Mouse (Mus musculus): ENCODE results near the gene Wnt3.

Wnt3 gene

DNA sequence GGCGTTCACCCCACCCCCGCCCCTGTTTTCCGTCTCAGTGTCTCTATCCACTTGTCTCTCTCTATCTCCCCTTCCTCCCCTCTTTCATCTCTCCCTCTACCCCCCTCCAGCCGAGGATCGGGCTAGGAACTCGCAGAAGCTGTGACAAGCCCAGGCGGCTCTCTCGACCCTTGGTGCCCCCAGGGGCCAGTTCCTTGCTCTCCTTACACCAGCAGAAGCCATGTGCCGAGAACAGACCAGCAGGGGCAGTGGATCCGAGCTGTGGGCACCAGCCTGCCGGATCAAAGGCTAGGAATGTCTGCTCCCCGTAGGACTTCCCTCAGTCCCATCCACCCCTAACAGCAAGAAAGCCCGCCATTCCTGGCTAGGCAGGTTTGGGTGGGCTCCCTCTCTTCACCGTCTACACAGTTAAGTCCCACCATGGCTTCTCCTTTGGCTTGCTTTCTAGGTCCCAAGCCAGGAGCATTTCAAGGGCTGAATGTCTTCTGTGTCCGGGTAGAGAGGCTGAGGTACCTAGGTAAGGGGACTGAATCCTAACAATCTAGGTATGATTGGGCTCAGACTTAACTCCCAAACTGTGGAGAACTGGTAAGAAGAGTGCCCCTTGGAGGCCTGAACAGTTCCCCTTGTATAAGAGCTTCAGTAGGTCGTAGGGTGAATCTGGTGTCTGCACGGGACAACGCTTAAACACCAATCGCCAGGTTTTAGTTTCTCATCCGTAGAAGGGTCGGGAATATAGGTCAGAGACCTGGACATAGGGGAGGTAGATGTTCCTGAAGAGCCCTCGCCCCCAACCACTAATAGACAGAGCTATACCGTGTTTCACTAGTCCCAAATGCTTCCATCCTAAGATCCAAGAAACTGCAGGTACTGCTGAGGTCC is 1.2 kb upstream of the Wnt3 start:
- no peak for DNase-seq (ENCODE audit: low read depth)

DNA sequence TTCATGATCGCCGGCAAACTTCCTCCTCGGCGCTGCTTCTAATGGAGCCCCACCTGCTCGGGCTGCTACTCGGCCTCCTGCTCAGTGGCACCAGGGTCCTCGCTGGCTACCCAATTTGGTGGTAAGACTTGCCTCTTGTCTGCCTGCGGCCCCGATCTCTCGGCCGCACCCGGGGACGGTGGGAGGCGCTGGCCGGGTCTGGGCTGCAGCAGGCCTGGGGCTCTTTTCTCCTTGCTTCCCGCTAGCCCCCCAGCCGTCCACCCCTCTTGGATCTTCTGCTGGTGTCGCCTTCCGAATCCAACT is 229 bp downstream of the Wnt3 start:
- no peak for DNase-seq (ENCODE audit: low read depth)

DNA sequence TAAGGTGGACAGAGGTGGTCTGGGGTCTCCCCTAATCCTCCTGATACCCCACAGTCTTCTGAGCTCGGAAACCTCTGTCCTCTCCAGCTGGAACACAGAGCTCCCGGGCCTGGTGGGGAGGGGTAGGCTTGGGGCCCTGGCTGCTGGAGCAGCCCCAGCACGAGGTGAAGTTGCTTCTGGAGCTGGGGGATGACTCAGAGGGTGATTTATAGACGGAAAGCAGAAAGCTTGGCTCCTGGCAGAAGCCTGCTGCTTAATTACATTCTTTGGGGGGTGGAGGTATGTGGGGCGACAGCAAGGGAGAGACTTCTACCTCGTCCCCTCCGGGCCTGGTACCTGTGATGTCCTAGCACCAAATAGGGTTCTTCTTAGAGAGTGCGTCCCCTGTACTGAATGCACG is 6.2 kb downstream of the Wnt3 start:
- no peak for DNase-seq (ENCODE audit: low read depth)

DNA sequence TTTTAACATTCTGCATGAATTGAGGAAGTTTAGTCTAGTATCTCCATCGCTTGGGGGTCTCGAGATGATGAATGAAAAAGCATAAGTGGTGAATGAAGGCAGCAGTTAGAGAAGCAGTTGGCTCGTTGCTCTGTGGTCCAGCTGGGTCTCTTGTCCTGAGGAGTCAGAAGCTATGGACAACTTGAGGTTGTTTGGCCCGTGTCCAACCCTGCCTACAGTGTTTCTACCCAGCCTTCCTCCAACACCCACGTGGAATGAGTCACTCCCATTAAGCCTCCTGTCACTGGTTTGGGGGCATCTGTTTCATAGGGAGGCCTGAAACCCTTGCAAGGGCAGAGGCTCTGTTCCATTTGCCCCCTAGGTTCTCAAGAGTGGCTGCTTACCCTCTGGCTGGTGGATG is 16.0 kb downstream of the Wnt3 start:
- DNase-seq (ENCODE audit: low read depth): no peak

DNA sequence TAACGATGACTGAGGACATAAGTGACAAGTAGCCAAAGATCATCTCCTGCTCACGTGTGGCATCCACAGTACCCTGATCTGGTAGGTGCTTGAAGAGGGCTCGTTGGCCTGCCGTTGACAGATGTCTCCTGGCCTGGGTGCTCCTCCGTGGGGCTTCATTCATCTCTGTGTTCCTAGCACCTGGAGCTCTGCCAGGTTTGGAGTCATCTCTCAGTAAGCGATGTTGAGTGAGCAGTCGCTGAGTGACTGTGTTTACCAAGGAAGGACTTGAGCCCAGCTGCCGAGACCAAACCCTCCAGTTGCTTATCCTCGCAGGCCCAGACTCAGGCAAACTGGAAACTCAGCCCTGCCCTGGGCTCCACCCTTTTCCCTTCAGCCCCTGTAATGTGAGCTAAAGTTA is 27.2 kb downstream of the Wnt3 start:
- DNase-seq (ENCODE audit: low read depth): no peak

DNA sequence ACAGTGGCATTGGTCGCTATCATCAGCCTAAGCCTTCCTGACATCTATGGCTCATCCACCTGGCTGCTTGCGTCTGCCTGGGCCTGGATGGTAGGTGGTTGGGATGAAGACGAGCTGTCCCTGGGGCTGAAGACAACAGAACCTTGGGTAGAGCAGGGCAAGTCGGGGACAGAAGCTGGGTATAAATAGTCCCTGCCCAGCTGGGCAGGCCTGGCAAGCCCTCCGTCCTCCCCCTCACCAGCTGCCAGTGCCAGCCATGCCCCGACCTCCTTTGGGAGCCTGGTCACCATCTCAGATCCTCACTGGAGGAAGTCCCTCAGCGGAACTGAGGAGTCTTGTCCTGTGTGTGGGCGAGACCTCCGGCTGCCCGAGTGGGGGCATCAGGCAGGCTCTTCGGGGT is 30.2 kb downstream of the Wnt3 start:
- no peak for DNase-seq (ENCODE audit: low read depth)

DNA sequence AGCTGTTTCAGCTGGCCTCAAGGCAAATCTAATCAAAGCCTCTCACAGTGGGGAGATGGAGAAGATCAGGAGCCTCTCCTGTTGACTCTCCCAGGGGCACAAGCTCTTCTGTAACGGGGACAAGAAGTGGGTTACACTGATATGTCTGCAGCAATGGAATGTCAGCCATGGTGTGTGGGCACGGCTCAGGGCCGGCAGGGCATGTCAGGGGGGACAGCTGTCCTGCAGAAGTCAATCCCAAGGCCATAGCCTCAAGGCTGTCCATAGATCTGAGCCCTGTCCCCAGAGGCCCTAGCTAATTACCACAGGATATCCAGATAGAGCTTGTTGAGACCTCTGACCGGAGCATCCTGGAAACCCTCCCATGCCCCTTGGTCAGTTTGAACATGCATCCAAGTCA is 30.9 kb downstream of the Wnt3 start:
- DNase-seq (ENCODE audit: low read depth): no peak

DNA sequence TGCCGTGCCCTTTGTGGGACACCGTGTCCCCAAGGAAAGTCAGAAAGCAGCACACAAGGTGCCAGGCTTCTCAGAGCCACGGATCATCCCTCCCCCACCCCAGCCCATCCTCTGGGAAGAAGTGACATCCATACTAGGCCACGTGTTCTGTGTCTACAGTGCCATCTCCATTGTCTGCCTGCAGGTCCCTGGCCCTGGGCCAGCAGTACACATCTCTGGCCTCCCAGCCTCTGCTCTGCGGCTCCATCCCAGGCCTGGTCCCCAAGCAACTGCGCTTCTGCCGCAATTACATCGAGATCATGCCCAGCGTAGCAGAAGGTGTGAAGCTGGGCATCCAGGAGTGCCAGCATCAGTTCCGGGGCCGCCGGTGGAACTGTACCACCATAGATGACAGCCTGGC is 34.0 kb downstream of the Wnt3 start:
- DNase-seq (ENCODE audit: low read depth): no peak

DNA sequence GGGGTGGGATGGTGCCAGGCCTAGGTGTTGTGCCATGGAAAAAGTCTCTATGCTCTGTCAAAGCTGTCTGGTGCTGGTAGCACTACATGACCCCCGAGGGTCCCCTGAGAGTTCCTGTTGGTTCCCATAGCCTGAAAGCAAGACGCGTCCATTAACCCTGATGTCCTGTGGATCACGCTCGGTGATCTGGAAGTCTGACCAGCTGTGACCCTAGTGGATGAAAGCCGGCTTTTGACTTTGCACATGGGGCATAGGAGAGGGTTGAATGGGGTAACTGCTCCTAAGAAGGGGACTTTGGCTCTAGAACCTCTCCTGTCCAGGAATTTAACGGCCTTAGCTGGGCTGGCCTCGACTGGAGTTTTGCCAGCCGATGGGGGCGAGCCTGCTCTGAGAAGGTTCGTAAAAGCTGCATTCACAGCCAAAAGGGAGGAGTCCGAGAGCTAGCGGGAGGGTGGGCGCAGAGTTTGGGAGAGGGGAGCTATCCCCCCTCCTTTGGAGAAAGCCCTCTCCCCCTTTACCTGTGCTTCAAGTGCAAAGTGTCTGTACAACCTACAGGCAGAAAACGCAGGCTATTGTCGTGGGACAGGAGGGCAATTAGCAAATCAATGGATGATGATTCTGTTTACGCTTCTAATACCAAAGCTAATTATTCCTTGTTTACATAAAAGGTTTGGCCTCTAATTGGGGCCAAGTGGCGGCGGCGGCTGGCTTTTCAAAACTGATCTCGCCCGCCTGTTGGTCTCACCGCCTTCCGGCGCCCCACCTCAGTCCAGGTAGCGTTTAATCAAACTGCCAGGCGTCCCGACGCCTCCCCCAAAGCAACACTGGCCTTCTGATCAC is 35.0 kb downstream of the Wnt3 start:
- no peak for DNase-seq (ENCODE audit: low read depth)

DNA sequence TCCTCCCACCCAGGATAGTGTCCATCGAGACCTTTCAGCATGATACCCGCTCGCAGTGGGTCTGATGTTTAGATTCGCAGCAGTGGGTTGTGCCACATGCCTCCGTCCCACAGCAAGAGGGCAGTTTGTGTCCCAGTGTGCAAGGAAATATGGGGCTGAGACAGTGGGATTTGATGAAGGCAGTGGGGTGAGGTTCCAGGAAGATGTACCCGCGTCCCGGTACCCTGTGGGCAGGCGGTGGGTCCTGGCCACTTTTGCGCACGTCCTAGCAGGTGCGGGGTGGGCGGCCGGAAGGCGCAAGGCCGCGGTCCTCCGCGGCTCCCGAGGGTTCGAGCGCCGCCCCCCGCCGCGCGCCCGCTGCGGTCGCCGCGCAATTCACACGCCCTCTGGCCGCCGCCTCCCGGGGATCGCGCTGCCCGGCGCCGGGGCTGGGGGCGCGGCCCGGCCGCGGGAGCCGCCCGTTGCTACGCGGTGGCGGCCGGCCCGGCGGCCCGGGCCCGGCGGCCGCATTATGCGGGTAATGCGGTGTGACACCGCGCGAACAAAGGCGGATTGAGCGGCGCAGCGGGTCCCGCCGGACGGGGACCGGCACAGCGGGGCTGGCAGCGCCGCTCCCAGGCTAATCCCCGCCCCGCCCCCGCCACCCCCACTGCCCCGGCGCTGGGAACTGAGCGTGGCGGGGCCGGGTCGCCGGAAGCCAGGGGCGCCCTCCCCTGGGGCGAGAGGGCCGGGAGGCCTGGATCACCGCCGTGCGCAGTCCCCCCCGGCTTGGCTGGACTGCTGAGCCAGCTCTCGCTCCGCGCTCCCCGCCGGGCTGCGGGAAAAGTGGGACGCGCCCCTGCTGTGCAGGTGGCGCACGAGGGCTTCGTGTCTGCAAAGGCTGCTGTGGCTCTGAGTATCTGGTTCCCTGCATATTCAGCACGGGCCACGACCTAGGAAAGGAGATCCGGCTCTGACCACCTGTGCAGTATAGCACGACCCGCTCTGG is 36.0 kb downstream of the Wnt3 start:
- DNase-seq (ENCODE audit: low read depth): no peak

DNA sequence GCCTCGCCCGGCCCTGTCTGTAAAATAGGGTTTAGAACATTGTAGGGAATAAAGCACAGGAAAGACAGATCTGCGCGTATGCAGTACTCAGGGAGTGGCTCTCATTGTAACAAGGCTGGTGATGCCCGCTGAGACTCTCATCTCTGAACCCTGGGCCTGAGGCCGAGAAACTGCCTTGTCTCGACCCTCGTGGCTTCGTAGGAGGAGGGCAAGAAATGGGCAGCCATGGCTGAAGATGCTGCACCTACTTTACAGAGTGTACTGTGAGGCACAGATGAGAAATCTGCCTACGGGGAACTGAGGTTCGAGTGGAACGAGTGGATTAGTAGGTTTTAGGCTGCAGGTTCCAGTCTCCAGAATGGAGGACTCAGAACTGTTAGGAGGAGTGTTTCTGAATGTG is 36.7 kb downstream of the Wnt3 start:
- no peak for DNase-seq (ENCODE audit: low read depth)

DNA sequence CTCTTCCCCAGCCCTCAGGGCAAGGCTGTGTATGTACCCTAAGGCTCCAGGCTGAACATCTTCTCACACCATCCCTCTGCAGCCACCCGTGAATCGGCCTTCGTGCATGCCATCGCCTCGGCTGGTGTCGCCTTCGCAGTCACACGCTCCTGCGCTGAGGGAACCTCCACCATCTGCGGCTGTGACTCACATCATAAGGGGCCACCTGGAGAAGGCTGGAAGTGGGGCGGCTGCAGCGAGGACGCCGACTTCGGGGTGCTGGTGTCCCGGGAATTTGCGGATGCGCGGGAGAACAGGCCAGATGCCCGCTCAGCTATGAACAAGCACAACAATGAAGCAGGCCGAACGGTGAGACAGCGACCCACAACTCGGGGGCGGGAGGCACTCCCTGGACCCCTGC is 37.3 kb downstream of the Wnt3 start:
- DNase-seq (ENCODE audit: low read depth): no peak

DNA sequence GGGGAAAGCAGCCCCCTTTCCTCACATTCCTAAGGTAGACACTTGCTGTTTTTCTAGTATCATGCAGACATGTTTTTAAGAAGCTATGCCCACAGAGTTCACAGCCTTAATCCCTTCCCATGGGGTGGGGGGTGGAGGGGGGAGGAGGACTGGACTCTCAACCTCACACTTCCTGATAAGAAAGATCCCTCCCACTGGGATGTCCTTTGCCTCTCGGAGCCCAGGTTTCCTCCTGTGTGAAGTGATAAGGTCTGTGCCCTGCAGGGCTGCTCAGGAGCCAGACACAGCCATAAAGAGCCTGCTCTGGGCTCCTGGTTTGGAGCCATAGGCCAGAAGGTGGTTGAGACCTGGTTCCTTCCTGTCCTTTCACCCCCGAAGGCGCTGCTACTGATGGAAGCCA is 40.9 kb downstream of the Wnt3 start:
- DNase-seq (ENCODE audit: low read depth): no peak

DNA sequence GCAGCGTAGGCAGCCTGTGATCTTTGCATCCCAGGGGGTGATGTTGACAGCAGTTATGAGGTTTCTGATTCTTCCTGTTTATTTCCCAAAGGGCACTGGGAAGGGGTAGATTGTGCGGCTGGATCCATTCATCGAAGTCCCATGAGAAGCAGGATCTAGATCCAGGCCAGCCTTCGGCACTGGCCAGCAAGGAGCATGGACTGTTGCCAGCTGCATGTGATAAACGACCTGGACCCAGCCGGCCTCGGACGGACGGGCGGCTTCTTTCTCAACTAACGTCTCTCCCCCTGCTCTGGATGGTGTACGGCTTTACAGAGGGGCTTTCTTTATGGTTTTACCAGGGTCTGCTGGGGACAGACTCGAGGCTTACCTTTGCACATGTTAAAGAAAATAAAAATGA is 42.0 kb downstream of the Wnt3 start:
- no peak for DNase-seq (ENCODE audit: low read depth)

DNA sequence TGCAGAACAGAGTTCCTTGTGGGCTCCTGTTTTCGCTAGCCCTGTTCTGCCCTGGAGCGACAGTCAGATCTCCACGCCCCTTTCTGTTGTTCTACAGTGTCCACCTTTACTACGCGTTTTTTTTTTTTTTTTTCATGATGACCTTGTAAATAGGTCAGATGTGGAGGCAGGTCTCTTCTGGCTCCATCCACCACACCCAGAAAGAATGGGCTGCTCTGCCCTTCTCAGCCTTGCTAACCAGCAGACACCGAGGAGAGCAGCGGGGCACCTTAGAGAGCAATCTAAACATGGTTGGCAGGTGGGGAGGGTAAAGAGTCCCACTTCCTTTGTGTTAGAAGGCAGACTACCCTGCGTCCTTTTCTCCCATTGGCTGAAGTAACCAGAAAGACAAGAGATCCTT is 42.8 kb downstream of the Wnt3 start:
- no peak for DNase-seq (ENCODE audit: low read depth)

DNA sequence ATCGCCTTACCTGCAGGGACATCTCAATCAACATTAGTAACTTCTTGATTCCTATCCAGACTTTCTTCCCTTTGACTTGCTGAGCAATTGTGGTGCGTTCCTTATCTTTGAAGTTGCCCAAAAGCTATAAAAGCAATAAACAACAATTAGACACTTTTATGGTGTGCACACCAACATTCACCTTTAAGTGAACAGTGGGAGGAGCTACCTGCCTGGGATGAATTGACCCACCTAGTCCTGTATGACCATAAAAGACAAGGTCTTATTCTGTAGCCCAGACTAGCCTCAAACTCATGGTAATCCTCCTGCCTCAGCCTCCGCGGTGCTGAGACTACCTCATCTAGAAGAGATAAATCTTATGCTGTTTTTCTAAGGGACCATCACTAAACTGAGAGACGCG is 53.3 kb downstream of the Wnt3 start:
- DNase-seq (ENCODE audit: low read depth): no peak

DNA sequence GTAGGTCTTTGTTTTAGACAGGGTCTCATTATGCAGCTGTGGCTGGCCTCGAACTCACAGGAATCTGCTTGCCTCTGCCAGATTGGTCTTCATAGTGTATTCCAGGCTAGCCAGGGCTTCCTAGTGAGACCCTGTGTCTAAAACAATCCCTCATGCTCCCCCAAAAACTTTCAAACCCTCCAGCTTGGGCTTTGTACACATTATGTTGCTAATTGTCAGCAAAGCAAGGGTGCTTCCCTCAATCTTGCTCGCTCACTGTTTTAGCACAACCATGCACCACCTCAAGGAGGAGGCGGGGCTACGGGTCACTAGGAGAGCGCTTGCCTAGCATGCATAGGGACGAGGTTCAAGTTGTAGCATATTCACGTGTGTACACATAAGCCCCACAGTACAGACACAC is 54.9 kb downstream of the Wnt3 start:
- DNase-seq (ENCODE audit: low read depth): no peak

DNA sequence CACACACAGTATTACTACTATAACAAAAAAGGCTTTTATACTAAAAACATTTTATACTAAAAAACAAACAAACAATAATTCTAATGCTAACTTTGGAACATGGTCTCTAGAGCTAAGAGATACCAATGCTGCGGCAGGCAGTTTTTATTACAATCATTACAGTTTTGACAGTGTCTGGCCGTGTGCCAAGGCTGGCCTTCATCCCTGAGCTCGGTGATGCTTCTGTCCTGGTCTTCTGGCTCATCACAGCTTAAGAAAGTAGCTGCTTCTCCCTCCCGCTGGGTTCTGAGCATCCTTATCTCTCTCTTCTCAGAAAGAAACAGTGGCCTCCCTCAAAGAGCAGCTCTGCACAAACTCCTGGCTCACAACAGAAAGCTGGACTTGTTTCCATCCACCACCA is 56.0 kb downstream of the Wnt3 start:
- no peak for DNase-seq (ENCODE audit: low read depth)

DNA sequence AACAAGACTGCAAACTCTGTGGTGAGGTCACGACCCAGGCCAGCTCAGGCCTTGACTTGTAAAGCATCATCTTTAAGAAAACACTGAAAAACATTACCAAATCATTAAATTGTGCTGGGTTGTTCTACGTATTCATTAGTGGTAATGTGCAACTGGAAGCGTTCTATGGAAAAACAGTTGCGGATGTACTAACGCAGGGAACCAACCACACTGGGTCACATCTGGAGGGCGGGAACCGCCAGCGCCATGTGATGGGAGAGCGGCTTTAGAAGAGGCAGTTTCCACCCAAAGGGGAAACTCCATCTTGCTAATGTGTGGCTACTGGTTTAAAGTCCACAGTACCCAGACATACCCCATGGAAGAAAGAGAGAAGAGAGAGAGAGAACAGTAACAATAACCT is 56.5 kb downstream of the Wnt3 start:
- no peak for DNase-seq (ENCODE audit: low read depth)

DNA sequence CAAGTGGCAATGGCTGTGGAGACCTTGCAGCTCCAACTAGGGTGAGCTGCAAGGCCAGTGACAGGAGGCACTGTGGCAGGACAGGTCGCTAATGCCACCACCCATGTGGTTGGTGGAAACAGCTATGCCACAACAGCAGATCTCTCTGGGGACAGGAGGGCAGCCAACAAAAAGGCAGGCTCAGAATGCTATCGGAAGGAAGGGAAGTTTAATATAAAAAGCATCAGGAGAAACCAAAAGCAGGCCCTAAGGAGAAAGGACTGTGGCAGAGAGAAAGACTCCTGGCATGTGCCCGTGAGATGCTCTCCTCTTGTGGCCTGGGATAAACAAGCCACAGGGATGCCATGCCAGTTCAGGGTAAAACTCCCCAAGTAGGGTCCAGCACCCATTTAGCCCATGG is 57.8 kb downstream of the Wnt3 start:
- DNase-seq (ENCODE audit: low read depth): no peak

DNA sequence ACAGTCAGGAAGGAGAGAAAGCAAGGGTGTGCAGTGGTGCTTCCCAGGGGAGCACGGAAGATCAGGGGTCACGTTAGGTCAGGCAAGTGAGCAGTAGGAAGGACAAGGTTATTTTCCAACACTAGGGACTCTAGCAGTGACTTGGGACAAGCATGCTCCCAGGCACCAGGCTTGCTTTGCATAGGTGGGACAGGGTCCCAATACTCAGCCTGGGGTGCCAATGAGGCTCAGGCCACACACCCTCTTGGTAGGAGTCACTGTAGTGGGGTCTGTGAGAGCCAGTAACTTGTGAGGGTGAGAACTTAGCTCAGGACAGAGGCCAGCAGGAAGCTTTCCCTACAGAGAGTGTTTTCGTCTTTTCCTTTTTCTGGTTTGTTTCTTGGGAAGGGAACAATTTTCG is 58.4 kb downstream of the Wnt3 start:
- DNase-seq (ENCODE audit: low read depth): no peak

DNA sequence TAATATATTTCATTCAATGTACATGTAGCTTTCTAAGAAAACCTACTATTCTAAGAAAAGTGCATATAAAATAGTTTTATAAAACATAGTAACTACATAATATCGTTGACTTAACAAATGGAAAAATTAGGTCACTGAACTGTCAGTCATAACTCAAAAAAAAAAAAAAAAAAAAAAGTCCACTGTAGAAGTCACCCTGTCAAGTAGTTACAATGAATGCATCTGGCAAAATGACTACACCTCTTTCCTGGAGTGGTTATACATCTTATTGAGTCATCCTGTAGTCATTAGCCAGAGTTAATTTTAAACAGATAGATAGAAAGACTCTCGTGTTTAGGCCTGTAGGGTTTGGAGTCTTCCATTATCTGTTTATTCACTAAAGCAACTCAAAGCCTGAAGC is 65.0 kb downstream of the Wnt3 start:
- DNase-seq (ENCODE audit: low read depth): no peak

DNA sequence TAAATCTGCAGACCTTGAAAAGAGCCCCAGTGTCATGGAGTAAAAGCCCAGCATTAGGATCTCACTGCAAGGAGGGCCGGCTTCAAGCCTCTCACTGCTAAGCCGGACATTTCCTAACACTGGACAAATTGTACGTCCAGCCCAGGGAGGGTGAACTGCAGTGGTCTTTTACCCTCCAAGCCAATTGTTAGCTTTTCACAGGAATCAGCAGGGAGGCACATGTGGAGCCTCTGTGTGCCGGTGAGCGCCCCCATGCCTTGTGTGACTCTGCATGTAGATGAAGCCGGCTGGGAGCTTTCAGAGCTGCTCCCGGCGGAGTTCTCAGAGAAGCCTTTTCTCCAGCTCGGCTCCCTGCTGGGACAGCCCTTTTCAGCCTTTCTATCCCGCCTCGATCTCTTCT is 66.9 kb downstream of the Wnt3 start:
- no peak for DNase-seq (ENCODE audit: low read depth)

Measured in c-Kit-positive CD71-positive TER-119-negative erythroid progenitor cells, embryonic 14.5 days (primary cell).